Mouse (Mus musculus): Measurements from ENCODE around the gene Gadl1. TPM values are rescaled to one million over a fixed set of nuclear protein-coding genes. Genes with fewer than 3 reads are reported as not detected.

Gene Gadl1
- polyA plus RNA-seq, 1 experiment from 2014 or later = 0.30 TPM

DNA sequence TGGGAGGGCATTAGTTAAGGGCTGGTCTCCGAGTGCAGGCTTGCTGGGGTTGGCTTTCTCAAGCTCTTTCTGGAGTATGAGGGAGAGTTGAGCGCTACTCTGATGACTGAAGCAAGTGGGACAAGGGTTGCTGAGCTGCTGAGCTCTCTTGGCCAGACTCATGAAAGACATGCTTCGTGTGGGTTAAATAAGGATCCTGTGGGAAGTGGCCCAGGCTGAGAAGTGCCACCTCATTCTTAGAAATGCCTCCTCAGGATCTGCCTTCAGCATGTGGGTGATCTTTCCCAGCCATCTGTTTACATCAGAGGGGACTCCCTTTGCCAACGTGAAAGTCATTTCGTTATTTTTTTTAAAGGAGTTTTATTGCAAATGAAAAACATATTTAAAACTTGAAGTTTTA is 57.5 kb downstream of the Gadl1 start:
- Histone ChIP-seq H3K9me3 (ENCODE audit: control insufficient read depth) (no peaks in the 10 kb centered on the region), H3K9ac (ENCODE audit: low read depth, low read length) (no peak overlapping the region), H3K36me3 (ENCODE audit: control insufficient read depth, insufficient read depth) (no peaks in the 10 kb centered on the region), H3K27me3 (replicated peaks; ENCODE audit: control insufficient read depth, insufficient read depth, low read length) (no peaks in the 10 kb centered on the region), H3K4me1 (replicated peaks; ENCODE audit: control insufficient read depth, insufficient read depth, low read length) (no peaks in the 10 kb centered on the region; the same call in 1 of the 2 replicates), H3K27ac (ENCODE audit: low read depth, low read length) (no peak overlapping the region), H3K4me3 (ENCODE audit: low read depth, low read length) (no peak overlapping the region), H3K4me2 (replicated peaks; ENCODE audit: low read depth) (no peak overlapping the region)
- 87% methylated on average over 5 of the region's 5 CpGs for WGBS
- ATAC-seq = no peak
- no peak for TF ChIP-seq CTCF (IDR thresholded peaks at IDR 0.05; ENCODE audit: low read depth)

DNA sequence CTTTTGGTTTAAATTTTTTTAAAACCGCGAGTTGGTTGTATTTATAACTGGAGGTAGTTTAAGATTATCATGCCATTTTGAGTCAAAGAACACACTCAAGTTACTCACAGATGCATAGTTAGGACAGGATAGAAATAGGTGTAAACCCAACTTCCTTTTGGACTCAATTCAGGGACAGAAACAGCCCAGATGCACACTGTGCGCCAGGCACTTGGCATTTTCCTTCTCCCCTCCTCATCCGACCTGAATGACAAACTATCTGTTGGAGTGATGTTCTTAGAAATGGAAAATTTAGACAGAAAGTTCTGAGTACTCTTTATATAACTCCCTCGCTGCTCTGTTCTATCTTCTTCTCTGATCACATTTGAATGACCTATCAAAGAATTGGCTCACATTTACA is 58.4 kb downstream of the Gadl1 start:
- H3K36me3 ChIP-seq (ENCODE audit: control insufficient read depth, insufficient read depth) = no peaks in the 10 kb centered on the region
- WGBS = 85% methylated on average over 5 of the region's 5 CpGs

DNA sequence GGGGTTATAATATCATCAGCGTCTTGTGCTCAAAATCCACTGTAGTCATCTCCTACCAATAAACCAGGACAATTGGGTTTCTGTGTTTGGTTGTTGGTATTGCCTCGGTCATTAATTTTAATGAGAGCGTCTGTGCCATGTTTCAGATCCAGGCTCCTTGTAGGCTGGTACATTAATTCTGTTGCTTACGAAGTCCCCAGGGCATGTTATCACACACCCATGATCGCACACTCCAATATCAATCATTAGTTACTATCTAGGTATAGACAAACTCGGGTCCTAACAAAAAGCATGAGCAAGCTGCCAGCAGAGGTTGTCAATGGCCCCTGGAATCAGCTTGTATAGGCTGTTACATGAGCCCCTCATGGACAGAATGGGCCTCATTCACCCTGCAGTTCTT is 67.6 kb downstream of the Gadl1 start:
- TF ChIP-seq CTCF (IDR thresholded peaks at IDR 0.05; ENCODE audit: low read depth) = no peak
- no peaks in the 10 kb centered on the region for H3K27me3 ChIP-seq (replicated peaks; ENCODE audit: control insufficient read depth, insufficient read depth, low read length)
- H3K9me3 ChIP-seq (ENCODE audit: control insufficient read depth) = no peaks in the 10 kb centered on the region
- no peak overlapping the region for H3K4me3 ChIP-seq (ENCODE audit: low read depth, low read length)
- H3K4me1 ChIP-seq (replicated peaks; ENCODE audit: control insufficient read depth, insufficient read depth, low read length) = no peaks in the 10 kb centered on the region
- no peak for ATAC-seq
- H3K4me2 ChIP-seq (replicated peaks; ENCODE audit: low read depth) = no peak overlapping the region
- no peak overlapping the region for H3K9ac ChIP-seq (ENCODE audit: low read depth, low read length)
- WGBS = 85% methylated on average over 6 of the region's 6 CpGs
- H3K36me3 ChIP-seq (ENCODE audit: control insufficient read depth, insufficient read depth) = no peaks in the 10 kb centered on the region
- no peak overlapping the region for H3K27ac ChIP-seq (ENCODE audit: low read depth, low read length)

More for the DNA sequence above, 58.4 kb downstream of the Gadl1 start:
- H3K4me2 ChIP-seq (replicated peaks; ENCODE audit: low read depth) = no peak overlapping the region
- no peak for TF ChIP-seq CTCF (IDR thresholded peaks at IDR 0.05; ENCODE audit: low read depth)
- H3K27ac ChIP-seq (ENCODE audit: low read depth, low read length) = no peak overlapping the region
- no peak for ATAC-seq
- no peaks in the 10 kb centered on the region for H3K9me3 ChIP-seq (ENCODE audit: control insufficient read depth)
- no peaks in the 10 kb centered on the region; the same call in 1 of the 2 replicates for H3K4me1 ChIP-seq (replicated peaks; ENCODE audit: control insufficient read depth, insufficient read depth, low read length)
- no peak overlapping the region for H3K4me3 ChIP-seq (ENCODE audit: low read depth, low read length)
- H3K27me3 ChIP-seq (replicated peaks; ENCODE audit: control insufficient read depth, insufficient read depth, low read length) = no peaks in the 10 kb centered on the region
- no peak overlapping the region for H3K9ac ChIP-seq (ENCODE audit: low read depth, low read length)

DNA sequence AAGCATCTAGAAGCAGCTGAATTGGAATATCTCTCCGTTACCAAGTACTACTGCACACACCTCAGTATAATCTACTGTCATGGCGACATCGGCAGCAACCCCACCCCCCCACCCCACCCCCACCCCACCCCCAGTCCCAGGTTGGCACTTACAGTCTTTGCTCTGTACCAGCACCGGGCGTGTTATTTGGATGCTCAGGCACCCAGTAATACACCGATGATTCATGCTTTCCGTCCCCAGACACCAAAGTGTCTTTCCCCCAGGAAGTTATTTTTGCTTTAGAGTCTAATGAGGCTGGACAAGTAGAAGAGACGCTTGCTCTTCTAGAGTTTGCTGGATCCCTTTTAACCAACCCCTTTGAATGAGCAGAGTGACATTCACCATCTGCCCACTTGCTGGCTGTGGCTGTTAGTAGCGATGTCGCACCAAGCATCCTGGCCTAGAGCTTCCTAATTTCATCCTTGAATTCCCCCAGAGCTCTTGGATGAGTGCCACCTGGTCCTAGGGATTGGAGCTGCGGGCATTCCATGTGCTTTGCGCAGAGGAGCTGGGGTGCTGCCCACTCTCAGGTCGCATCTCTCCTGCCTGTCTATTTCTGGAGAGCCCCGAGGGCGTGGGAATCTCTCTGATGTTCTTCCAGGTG is 68.5 kb downstream of the Gadl1 start:
- no peak for TF ChIP-seq CTCF (IDR thresholded peaks at IDR 0.05; ENCODE audit: low read depth)
- H3K9me3 ChIP-seq (ENCODE audit: control insufficient read depth) = no peaks in the 10 kb centered on the region
- no peak overlapping the region for H3K27ac ChIP-seq (ENCODE audit: low read depth, low read length)
- no peak for ATAC-seq
- H3K4me3 ChIP-seq (ENCODE audit: low read depth, low read length) = no peak overlapping the region
- H3K27me3 ChIP-seq (replicated peaks; ENCODE audit: control insufficient read depth, insufficient read depth, low read length) = no peaks in the 10 kb centered on the region
- H3K36me3 ChIP-seq (ENCODE audit: control insufficient read depth, insufficient read depth) = no peaks in the 10 kb centered on the region
- H3K4me1 ChIP-seq (replicated peaks; ENCODE audit: control insufficient read depth, insufficient read depth, low read length) = no peaks in the 10 kb centered on the region
- H3K9ac ChIP-seq (ENCODE audit: low read depth, low read length) = no peak overlapping the region
- WGBS = 81% methylated on average over 15 of the region's 15 CpGs
- H3K4me2 ChIP-seq (replicated peaks; ENCODE audit: low read depth) = no peak overlapping the region

DNA sequence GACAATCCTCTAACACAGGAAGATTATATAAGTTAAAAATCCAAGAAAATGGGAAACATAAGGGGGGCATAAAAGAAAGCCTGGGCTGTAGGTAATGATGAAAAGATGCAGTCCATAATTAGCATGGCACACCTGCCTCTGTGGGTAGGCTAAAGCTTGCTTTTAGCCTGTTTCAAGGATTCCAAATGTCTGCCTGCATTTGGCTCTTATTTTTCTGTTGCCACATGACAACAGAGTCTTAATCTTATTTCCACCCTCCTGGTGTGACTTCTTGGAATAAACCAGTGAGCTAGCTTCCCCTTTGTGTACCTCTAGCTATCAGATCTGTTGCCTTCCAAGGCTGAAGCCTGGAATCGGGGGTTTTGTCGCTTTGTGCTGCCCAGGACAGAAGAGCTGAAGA is 69.2 kb downstream of the Gadl1 start:
- no peak for TF ChIP-seq CTCF (IDR thresholded peaks at IDR 0.05; ENCODE audit: low read depth)
- 54% methylated on average over 2 of the region's 2 CpGs for WGBS

DNA sequence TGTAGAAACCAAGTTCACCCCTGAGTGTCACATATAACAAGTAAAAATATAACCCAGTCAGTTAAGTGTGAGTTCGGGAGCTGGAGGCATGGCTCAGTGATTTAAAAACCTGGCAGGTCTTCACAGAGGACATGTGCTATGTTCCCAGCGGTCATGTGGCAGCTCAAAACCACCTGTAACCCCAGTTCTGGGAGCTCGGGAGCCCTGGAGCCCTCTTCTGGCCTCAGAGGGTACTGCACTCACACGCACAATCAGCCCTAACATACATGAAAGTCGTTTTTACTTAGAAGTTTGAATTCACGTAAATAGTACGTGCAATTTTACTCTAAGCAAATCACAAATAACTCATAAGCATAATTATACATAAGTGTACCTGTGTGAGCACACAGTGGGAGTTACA is 81.4 kb downstream of the Gadl1 start:
- no peak overlapping the region for H3K9ac ChIP-seq (ENCODE audit: low read depth, low read length)
- H3K27ac ChIP-seq (ENCODE audit: low read depth, low read length) = no peak overlapping the region
- H3K4me1 ChIP-seq (replicated peaks; ENCODE audit: control insufficient read depth, insufficient read depth, low read length) = no peaks in the 10 kb centered on the region
- no peaks in the 10 kb centered on the region for H3K27me3 ChIP-seq (replicated peaks; ENCODE audit: control insufficient read depth, insufficient read depth, low read length)
- no peak overlapping the region for H3K4me3 ChIP-seq (ENCODE audit: low read depth, low read length)
- 91% methylated on average over 7 of the region's 7 CpGs for WGBS
- no peak for ATAC-seq
- TF ChIP-seq CTCF (IDR thresholded peaks at IDR 0.05; ENCODE audit: low read depth) = peak; percentile 43
- H3K4me2 ChIP-seq (replicated peaks; ENCODE audit: low read depth) = no peak overlapping the region
- H3K36me3 ChIP-seq (ENCODE audit: control insufficient read depth, insufficient read depth) = no peaks in the 10 kb centered on the region
- H3K9me3 ChIP-seq (ENCODE audit: control insufficient read depth) = no peaks in the 10 kb centered on the region

More for the DNA sequence above, 69.2 kb downstream of the Gadl1 start:
- H3K36me3 ChIP-seq (ENCODE audit: control insufficient read depth, insufficient read depth) = no peaks in the 10 kb centered on the region
- no peak overlapping the region for H3K4me2 ChIP-seq (replicated peaks; ENCODE audit: low read depth)
- no peaks in the 10 kb centered on the region for H3K27me3 ChIP-seq (replicated peaks; ENCODE audit: control insufficient read depth, insufficient read depth, low read length)
- H3K9me3 ChIP-seq (ENCODE audit: control insufficient read depth) = no peaks in the 10 kb centered on the region
- no peak overlapping the region for H3K4me3 ChIP-seq (ENCODE audit: low read depth, low read length)
- ATAC-seq = no peak
- H3K27ac ChIP-seq (ENCODE audit: low read depth, low read length) = no peak overlapping the region
- no peak overlapping the region for H3K9ac ChIP-seq (ENCODE audit: low read depth, low read length)
- H3K4me1 ChIP-seq (replicated peaks; ENCODE audit: control insufficient read depth, insufficient read depth, low read length) = no peaks in the 10 kb centered on the region

Measured in intestine, postnatal 0 days (tissue).